Mouse (Mus musculus): ENCODE data around the gene Tmem107. TPM values are rescaled to one million over a fixed set of nuclear protein-coding genes. Genes with fewer than 3 reads are reported as not detected.

Tmem107 gene
- polyA plus RNA-seq, 1 experiment from 2014 or later: 41.0 TPM

DNA sequence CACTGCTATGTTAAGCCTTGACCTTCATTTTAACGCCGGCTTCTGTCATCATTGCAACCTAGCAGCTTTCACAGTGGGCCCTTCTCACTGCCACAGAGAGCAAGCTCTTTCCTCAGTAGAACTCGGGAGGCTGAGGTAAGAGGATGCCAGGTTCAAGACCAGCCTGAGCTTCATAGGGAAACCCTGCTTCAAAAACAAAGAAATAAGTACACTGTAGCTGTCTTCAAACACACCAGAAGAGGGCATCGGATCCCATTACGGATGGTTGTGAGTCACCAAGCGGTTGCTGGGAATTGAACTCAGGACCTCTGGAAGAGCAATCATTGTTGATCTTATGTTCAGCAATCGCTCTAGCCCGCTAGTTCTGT lies 10.2 kb downstream of the Tmem107 start:
- Histone ChIP-seq H3K4me3 (no peak overlapping the region), H3K4me1 (replicated peaks) (peaks cover 4% of the 10 kb centered on the region; the same call in 1 of the 2 replicates), H3K27me3 (no peaks in the 10 kb centered on the region), H3K36me3 (no peaks in the 10 kb centered on the region), H3K9me3 (no peaks in the 10 kb centered on the region), H3K9ac (no peak overlapping the region), H3K4me2 (no peak overlapping the region), H3K27ac (no peak overlapping the region)
- WGBS: 91% methylated on average over 8 of the region's 8 CpGs
- no peak for ATAC-seq (ENCODE audit: low FRiP score)

DNA sequence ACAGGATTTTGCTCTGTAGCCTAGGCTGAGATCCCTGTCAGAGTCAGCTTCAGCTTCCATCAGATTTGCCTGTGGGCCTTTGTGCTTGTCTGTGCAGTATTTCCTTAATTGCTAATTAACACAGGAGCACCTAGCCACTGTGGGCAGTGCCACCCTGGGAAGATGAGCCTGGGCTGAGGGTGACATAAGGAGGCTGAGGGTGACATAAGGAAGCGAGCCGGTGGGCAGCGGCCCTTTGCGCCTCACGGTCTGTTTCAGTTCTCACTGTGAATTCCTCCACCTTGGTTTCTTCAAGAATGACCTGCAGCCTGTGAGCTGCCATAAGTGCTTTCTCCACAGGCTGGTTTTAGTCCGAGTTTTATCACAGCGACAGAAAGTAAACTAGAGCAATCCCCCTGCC lies 11.0 kb downstream of the Tmem107 start:
- no peak overlapping the region for H3K27ac ChIP-seq
- peaks cover under 1% of the 10 kb centered on the region; the same call in 1 of the 2 replicates for H3K4me1 ChIP-seq (replicated peaks)
- no peak for ATAC-seq (ENCODE audit: low FRiP score)
- no peaks in the 10 kb centered on the region for H3K36me3 ChIP-seq
- 87% methylated on average over 7 of the region's 7 CpGs for whole genome bisulfite sequencing
- H3K4me2 ChIP-seq: no peak overlapping the region
- H3K9me3 ChIP-seq: no peaks in the 10 kb centered on the region
- H3K4me3 ChIP-seq: no peak overlapping the region
- H3K27me3 ChIP-seq: no peaks in the 10 kb centered on the region
- no peak overlapping the region for H3K9ac ChIP-seq

DNA sequence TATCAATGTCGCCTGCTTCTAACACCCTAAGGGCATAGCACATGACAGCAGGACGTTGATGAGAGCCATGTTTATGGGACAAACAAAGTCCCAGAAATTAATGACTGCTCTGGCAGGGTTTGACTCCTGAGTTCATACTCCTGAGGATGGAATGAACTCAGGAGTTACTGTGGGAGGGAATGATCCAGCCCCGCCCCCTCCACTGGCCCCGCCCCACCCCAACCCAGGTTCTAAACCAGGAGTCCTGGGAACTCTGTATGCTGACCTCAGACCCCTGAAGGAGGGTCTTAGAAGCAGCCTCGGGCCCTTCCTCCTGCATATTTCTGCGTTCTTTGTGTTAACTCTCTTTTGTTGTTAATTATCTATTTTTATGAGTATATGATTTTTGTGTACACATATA lies 15.0 kb downstream of the Tmem107 start:
- H3K4me3 ChIP-seq: no peak overlapping the region
- H3K36me3 ChIP-seq: peaks cover 9% of the 10 kb centered on the region
- no peak overlapping the region for H3K27ac ChIP-seq
- H3K27me3 ChIP-seq: no peaks in the 10 kb centered on the region
- 66% methylated on average over 6 of the region's 6 CpGs for WGBS
- ATAC-seq (ENCODE audit: low FRiP score): no peak
- H3K9me3 ChIP-seq: no peaks in the 10 kb centered on the region
- no peak overlapping the region for H3K4me2 ChIP-seq
- no peak overlapping the region for H3K9ac ChIP-seq
- peaks cover 29% of the 10 kb centered on the region for H3K4me1 ChIP-seq (replicated peaks)

DNA sequence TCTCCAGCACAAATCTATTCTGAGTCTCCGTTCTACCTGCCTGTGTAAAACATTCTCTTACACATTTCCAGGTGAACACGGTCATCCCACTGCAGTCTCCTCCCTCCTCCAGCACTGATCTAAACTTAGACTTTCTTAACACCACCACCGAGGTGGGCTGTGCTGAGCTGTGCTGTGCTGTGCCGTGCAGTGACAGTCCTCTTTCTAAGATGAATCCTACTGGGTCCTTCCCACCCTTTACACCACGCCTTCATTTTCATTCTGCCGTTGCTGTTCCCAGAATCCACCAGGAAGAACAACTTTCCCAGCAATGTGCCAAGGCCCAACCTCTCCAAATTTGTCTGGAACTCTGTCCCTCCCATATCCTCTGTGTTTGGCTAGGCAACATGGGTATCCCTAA lies 15.8 kb downstream of the Tmem107 start:
- peak overlapping the region; percentile 42; the same call in 1 of the 2 replicates for H3K27ac ChIP-seq
- H3K27me3 ChIP-seq: no peaks in the 10 kb centered on the region
- H3K4me2 ChIP-seq: no peak overlapping the region
- peaks cover 16% of the 10 kb centered on the region for H3K36me3 ChIP-seq
- peaks cover 36% of the 10 kb centered on the region for H3K4me1 ChIP-seq (replicated peaks)
- no peak overlapping the region; the same call in 1 of the 2 replicates for H3K9ac ChIP-seq
- H3K9me3 ChIP-seq: no peaks in the 10 kb centered on the region
- no peak for ATAC-seq (ENCODE audit: low FRiP score)
- H3K4me3 ChIP-seq: no peak overlapping the region
- 74% methylated on average over 6 of the region's 6 CpGs for WGBS

DNA sequence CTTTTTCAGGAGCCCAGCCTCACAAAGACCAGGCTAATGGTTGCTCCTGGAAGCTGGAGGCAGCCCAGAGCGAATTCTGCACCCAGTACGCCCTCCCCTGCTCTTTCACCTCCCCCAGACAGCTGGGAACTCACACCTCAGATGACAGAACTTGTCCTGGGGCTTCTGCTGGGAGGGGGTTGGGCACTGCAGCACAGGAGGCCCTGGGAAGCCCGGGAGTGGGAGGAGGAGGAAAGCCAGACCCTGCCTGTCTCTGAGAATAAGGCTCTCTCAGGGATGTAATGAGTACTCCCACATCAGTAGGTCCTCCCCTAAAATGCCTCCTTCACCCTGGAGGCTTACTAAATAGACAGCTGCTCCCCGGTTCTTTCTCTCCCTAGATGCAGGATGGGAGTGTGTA lies 16.5 kb downstream of the Tmem107 start:
- Histone ChIP-seq H3K4me1 (replicated peaks) (peaks cover 43% of the 10 kb centered on the region), H3K4me2 (no peak overlapping the region), H3K9ac (peak overlapping the region; percentile 24; the same call in 1 of the 2 replicates), H3K36me3 (peaks cover 21% of the 10 kb centered on the region), H3K4me3 (no peak overlapping the region), H3K27me3 (no peaks in the 10 kb centered on the region), H3K27ac (peak overlapping the region; percentile 98), H3K9me3 (no peaks in the 10 kb centered on the region)
- 36% methylated on average over 4 of the region's 4 CpGs for WGBS
- ATAC-seq (ENCODE audit: low FRiP score): no peak

DNA sequence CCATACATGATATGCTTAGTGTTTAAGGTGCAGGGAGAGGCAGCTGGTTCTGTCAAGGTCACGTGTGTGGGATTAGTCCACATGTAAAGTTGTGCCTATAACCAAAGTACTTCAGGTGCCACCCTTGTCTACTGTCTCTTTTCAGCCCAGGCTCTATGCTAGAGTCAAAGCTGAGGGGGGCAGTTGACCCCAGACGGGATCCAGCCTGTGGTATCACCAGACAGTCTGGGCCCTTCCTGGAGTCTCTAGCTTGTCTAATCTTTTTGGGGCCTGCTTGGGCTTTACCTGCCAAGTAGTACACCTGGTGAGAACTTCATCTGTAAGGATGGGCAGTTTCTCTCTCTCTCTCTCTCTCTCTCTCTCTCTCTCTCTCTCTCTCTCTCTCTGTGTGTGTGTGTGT lies 17.0 kb downstream of the Tmem107 start:
- Histone ChIP-seq H3K4me3 (no peak overlapping the region), H3K9me3 (no peaks in the 10 kb centered on the region), H3K4me2 (peak overlapping the region; percentile 96), H3K27ac (peak overlapping the region; percentile 98), H3K27me3 (no peaks in the 10 kb centered on the region), H3K4me1 (replicated peaks) (peaks cover 45% of the 10 kb centered on the region), H3K9ac (0 out of 2 replicates have a peak overlapping the region, but pooled peaks have one; percentile 24), H3K36me3 (peaks cover 24% of the 10 kb centered on the region)
- 60% methylated on average over 2 of the region's 2 CpGs for WGBS
- ATAC-seq (ENCODE audit: low FRiP score): no peak

DNA sequence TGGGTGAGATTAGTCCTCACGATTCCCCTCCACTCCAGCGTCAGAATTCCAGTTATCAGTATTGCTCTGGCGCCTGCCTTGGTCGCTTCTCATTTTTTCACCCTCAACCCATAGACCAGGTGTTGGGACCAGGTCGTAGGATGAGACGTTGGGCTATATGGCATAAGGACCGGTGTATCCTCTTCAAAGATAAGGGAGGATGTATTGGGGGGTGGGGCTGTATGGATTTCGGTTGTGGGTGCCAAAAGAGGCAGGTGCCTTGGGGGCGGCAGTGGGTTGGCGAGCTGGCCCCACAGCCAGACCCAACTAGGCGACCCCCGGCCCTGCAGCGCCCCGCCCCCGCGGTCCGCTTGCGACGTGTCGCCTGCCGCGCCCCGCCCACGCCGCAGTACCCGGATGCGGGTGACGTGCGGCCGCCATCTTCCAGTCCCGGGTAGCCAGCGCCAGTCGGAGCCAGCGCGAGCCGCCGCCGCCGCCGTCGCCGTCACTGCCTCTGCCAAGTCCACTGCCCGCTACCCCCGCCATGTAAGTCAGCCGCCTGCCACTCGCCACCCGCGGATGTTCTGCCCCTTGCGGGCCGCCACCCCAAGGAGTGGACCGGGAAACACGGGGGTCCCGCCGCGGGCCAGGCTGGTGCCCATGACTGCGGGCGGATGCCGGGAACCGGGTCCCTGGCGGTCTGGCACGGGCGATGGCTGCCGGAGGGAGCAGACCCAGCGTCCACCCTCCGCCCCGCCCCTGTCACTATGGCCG lies 17.7 kb downstream of the Tmem107 start, which contains the start of gene Vamp2:
Gene Vamp2 (plus strand): TSS at position 388 of the 753 bp plus-strand sequence.
- H3K4me1 ChIP-seq (replicated peaks): peaks cover 45% of the 10 kb centered on the region
- peak within 1 kb of the TSS; percentile 96 for H3K4me2 ChIP-seq
- peak; percentile 73 for ATAC-seq (ENCODE audit: low FRiP score)
- 1% methylated on average over 62 of the region's 67 CpGs for WGBS
- peaks cover 28% of the 10 kb centered on the region for H3K36me3 ChIP-seq
- peak within 1 kb of the TSS; percentile 98 for H3K27ac ChIP-seq
- no peaks in the 10 kb centered on the region for H3K9me3 ChIP-seq
- peak within 1 kb of the TSS; percentile 98 for H3K4me3 ChIP-seq
- no peaks in the 10 kb centered on the region for H3K27me3 ChIP-seq
- peak within 1 kb of the TSS; percentile 100 for H3K9ac ChIP-seq

DNA sequence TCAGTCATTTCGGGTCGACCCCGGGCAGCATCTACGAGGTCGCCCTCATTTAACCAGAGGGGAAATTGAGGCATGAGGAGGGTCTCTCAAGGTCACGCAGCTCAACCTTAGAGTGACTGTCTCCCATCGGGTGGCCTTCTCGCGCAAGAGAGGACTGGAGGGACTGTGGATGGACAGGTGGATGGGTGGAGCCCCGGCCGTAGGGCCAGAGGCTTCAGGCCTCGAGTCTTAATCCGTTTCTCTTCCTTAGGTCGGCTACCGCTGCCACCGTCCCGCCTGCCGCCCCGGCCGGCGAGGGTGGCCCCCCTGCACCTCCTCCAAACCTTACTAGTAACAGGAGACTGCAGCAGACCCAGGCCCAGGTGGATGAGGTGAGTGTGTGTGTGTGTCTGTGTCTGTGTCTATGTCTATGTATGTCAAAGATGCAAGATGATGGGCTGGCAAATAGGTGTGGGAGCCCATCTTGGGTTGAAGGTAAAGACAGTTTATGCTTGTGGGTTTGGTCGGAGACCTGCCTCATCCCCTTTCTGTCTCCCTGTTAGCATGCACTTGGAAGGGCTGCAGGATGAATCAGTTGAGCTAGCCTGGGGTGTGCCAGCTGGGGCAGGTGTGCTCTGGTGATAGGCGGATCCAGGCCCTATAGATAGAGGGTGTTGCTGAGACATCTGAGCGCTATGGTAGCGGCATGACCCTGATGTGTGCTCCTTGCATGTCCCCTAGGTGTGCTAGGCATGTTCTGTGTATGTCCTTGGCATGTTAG lies 18.4 kb downstream of the Tmem107 start:
- peak; percentile 21 for ATAC-seq (ENCODE audit: low FRiP score)
- Histone ChIP-seq H3K4me3 (peak overlapping the region; percentile 98), H3K9ac (peak overlapping the region; percentile 100), H3K4me1 (replicated peaks) (peaks cover 45% of the 10 kb centered on the region), H3K4me2 (peak overlapping the region; percentile 96), H3K9me3 (no peaks in the 10 kb centered on the region), H3K36me3 (peaks cover 28% of the 10 kb centered on the region), H3K27ac (peak overlapping the region; percentile 98), H3K27me3 (no peaks in the 10 kb centered on the region)
- WGBS: 12% methylated on average over 25 of the region's 25 CpGs

DNA sequence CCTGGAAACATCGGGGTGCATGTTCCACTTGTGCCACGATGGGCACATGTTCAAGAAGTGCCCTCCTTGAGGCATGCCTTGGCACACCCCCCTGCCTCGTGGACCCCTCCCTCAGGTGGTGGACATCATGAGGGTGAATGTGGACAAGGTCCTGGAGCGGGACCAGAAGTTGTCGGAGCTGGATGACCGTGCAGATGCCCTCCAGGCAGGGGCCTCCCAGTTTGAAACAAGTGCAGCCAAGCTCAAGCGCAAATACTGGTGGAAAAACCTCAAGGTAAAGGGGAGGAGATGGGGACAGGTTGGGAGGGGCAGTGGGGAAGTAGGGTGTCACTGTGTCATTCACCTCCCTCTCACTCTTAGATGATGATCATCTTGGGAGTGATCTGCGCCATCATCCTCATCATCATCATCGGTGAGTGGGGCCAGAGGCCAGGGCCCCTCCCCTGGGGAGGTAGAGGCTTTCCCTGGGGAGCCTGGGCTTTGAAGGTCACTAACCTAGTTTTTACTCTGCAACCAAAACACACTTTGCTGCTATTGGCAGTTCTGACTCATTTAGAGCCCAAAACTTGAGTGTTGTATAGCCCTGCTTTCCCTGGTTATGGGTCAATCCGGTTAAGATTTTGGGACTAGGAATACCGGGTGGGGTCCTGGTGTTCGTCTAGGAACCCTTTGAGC lies 19.1 kb downstream of the Tmem107 start:
- Histone ChIP-seq H3K36me3 (peaks cover 28% of the 10 kb centered on the region), H3K27ac (peak overlapping the region; percentile 98; the same call in 1 of the 2 replicates), H3K4me1 (replicated peaks) (peaks cover 49% of the 10 kb centered on the region), H3K27me3 (no peaks in the 10 kb centered on the region), H3K4me2 (peak overlapping the region; percentile 96), H3K9me3 (no peaks in the 10 kb centered on the region), H3K9ac (peak overlapping the region; percentile 100), H3K4me3 (peak overlapping the region; percentile 98)
- ATAC-seq (ENCODE audit: low FRiP score): no peak
- 89% methylated on average over 12 of the region's 12 CpGs for WGBS

DNA sequence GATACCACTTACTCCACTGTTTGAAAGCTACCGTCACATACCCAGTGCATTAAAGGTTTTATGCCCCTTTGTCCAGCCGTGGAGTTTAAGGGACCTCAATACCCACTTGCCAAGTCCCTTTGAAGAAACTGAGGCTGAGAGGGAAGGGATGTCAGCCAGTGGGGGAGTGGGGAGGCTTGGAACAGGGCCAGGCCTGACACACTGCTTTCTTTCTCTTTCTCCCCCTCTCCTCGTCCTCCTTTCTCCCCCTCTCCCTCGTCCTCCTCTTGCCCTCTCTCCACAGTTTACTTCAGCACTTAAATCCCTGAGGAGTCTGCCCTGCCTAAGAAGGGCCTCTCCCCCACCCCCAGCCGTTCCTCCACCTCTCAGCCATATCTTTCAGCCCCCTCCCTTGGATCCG lies 19.8 kb downstream of the Tmem107 start:
- H3K4me2 ChIP-seq: peak overlapping the region; percentile 96
- no peaks in the 10 kb centered on the region for H3K27me3 ChIP-seq
- peaks cover 28% of the 10 kb centered on the region for H3K36me3 ChIP-seq
- no peaks in the 10 kb centered on the region for H3K9me3 ChIP-seq
- 65% methylated on average over 5 of the region's 6 CpGs for WGBS
- H3K27ac ChIP-seq: 0 out of 2 replicates have a peak overlapping the region, but pooled peaks have one; percentile 2
- no peak for ATAC-seq (ENCODE audit: low FRiP score)
- peak overlapping the region; percentile 98; the same call in 1 of the 2 replicates for H3K4me3 ChIP-seq
- peaks cover 53% of the 10 kb centered on the region for H3K4me1 ChIP-seq (replicated peaks)
- H3K9ac ChIP-seq: peak overlapping the region; percentile 100

DNA sequence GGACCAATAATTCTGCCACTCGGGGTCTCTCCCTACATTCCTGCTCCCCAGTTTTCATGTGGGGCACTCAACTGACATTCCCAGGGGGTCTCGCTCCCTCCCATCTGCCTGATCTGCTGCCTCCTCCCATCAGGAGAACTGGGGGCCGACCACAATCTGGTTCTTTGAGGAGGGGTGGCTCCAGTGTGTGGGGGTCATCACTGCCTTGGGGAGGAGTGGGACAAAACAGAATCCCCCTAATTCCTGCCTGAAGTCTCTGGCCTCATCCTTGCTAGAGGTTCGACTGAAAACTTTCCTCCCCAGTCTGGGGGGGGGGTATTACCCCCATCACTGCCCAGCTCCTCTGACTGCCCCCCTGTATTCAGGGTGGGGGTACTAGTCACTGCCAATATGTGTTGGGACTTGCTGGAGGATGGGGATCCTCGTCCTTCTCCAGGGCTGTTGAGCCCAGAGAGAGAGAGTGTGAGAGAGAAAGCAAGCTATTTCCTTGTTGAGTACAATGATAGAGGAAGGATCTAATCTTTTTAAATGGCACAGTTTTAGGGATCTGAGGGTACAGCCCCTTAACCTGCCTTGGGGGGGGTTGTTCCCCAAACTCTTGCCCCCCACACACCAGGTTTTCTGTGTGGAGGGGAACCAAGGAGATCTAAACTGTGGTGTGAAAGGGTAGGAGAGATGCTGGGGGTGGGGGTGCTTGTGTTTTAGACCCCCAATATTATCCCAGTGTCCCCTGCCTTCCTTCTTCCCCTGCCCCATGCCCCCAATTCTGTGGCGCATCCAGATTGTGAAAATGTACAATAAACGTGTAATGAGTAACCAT lies 21.2 kb downstream of the Tmem107 start:
- H3K27me3 ChIP-seq: 0 out of 2 replicates have a peak, but pooled peaks cover 2% of the 10 kb centered on the region
- no peak overlapping the region for H3K4me3 ChIP-seq
- no peak overlapping the region for H3K9ac ChIP-seq
- no peak overlapping the region for H3K4me2 ChIP-seq
- no peak for ATAC-seq (ENCODE audit: low FRiP score)
- H3K4me1 ChIP-seq (replicated peaks): peaks cover 66% of the 10 kb centered on the region
- H3K36me3 ChIP-seq: peaks cover 28% of the 10 kb centered on the region
- 70% methylated on average over 7 of the region's 7 CpGs for WGBS
- no peaks in the 10 kb centered on the region for H3K9me3 ChIP-seq
- H3K27ac ChIP-seq: no peak overlapping the region

Data from hindbrain, embryonic 13.5 days (tissue).